Mouse (Mus musculus): Measurements from ENCODE around the gene Six5.

Six5 gene

GRCm38 (mm10) chr7:19147497-19148045, 53.2 kb downstream of the Six5 start:
- DNase-seq (ENCODE audit: low read depth, low spot score), result no peak

All from retina, adult 2 months (tissue).